Mouse (Mus musculus): ENCODE results near the gene Thbs4. TPM values are rescaled to one million over a fixed set of nuclear protein-coding genes. Genes with fewer than 3 reads are reported as not detected.

Thbs4 gene
- 4.1 and 4.3 TPM in 2 replicates for polyA plus RNA-seq (2021; fragmentation: Nextera tagmentation)
- long read RNA-seq, experiment 1, transcript Thbs4-201 (22 exons, 3,198 nt) = major isoform, 8 of 8 reads
- long read RNA-seq, experiment 1, partial matches to known transcripts = 0 of 8 reads
- long read RNA-seq, experiment 1, other reads (novel, unspliced or antisense) = 0 of 8 reads
- long read RNA-seq, experiment 2, partial matches to known transcripts = 7 of 11 reads
- long read RNA-seq, experiment 2, other reads (novel, unspliced or antisense) = 1 of 11 reads

GRCm38 (mm10) chr13:92794462-92795214, at the start of gene Thbs4:
Gene Thbs4 (minus strand): TSS chr13:92794818.

Other genes with a start within 250 kb of the Thbs4 start
- not detected in 2 replicates for gene Spz1, start 218.6 kb downstream of the Thbs4 start, polyA plus RNA-seq (2021; fragmentation: Nextera tagmentation)
- gene Serinc5, start 183.7 kb downstream of the Thbs4 start, polyA plus RNA-seq (2021; fragmentation: Nextera tagmentation) = 11.3 TPM in 2 replicates
- 1.8 and 2.4 TPM in 2 replicates for gene Mtx3, start 49.9 kb upstream of the Thbs4 start, polyA plus RNA-seq (2021; fragmentation: Nextera tagmentation)

Measured in left cerebral cortex, adult 6 months (tissue).